In genomic region chr9:104777780-104778179, GRCm38 (mm10) we compare ENCODE assay signal across 25 mouse cellular contexts.
A peak's percentile ranks its signal among the peaks of the same experiment; 100 is the strongest.
DNase-seq lines count a peak whose midpoint lies in the region; ATAC-seq and TF ChIP-seq lines count a peak whose summit lies in the region.
"Had no signal": no experiment of that assay in that cellular context is flagged by ENCODE, and none has a peak within 500 bp of the region (broad histone marks: within the 10 kb centered on the region; RNA-seq: fewer than 3 reads in every experiment).

No protein-coding gene starts in this region.

- peaks cover 9% of the 10 kb centered on the region for H3K4me1 ChIP-seq in cortical plate, adult 2 months (ENCODE audit: control insufficient read depth, insufficient read depth, low read length)
- H3K4me1 ChIP-seq in hindbrain, embryonic 16.5 days (ENCODE audit: control insufficient read depth, insufficient read depth, low read depth, low read length), result no peaks in the 10 kb centered on the region
- H3K4me1 ChIP-seq: forebrain, embryonic 10.5 days; hindbrain, embryonic 10.5 days had no signal

- no peaks in the 10 kb centered on the region for H3K9me3 ChIP-seq in hindbrain, embryonic 16.5 days (ENCODE audit: control insufficient read depth, low read length)
- H3K9me3 ChIP-seq: forebrain, embryonic 10.5 days; hindbrain, embryonic 10.5 days; hindbrain, embryonic 13.5 days had no signal

- no peaks in the 10 kb centered on the region for H3K36me3 ChIP-seq in hindbrain, embryonic 16.5 days (ENCODE audit: control insufficient read depth, insufficient read depth, low read length)
- H3K36me3 ChIP-seq: forebrain, embryonic 10.5 days; hindbrain, embryonic 10.5 days; hindbrain, embryonic 13.5 days had no signal

- no peak for ATAC-seq in hindbrain, embryonic 16.5 days
- ATAC-seq: CD4-positive, CD25-positive, alpha-beta regulatory T cell, adult 4 months; forebrain, embryonic 14.5 days; hindbrain, postnatal 0 days; inflammation-experienced regulatory T-cells, adult 6 months had no signal

- H3K4me2 ChIP-seq in hindbrain, embryonic 16.5 days (ENCODE audit: low read length), result no peak overlapping the region
- H3K4me2 ChIP-seq: heart, embryonic 11.5 days; hindbrain, embryonic 13.5 days had no signal

- no peaks in the 10 kb centered on the region for H3K27me3 ChIP-seq in hindbrain, embryonic 16.5 days (replicated peaks; ENCODE audit: control insufficient read depth, insufficient read depth, low read length)
- H3K27me3 ChIP-seq: hindbrain, embryonic 13.5 days had no signal

- 45% methylated on average over 5 of the region's 5 CpGs for WGBS in hindbrain, embryonic 16.5 days

- no peak for TF ChIP-seq POLR2A in cortical plate, adult 2 months (IDR thresholded peaks at IDR 0.05; ENCODE audit: extremely low read depth, insufficient read depth, low read length)

- DNase-seq in layer of hippocampus, adult 11-12 months (ENCODE audit: low spot score), result peak; percentile 27
- DNase-seq in layer of hippocampus, postnatal 25 days (ENCODE audit: extremely low spot score in 1 of 2, low spot score in 1 of 2), result no peak
- no peak for DNase-seq in left cerebral cortex, adult 2 months (ENCODE audit: extremely low spot score in 1 of 2, low spot score in 2 of 2)
- no peak for DNase-seq in left cerebral cortex, adult 9 months (ENCODE audit: low spot score in 2 of 2)
- peak; percentile 46 for DNase-seq in telencephalon, adult 2 months (ENCODE audit: low read depth, low spot score)
- DNase-seq: adrenal gland, adult 2 months; adrenal gland, postnatal 14 days; cerebellum, adult 11-12 months; cerebellum, adult 8-10 months; cerebellum, postnatal 10 days; cerebellum, postnatal 36 days; gastrocnemius, adult 2 months; gastrocnemius, postnatal 14 days; heart, adult 11 months; heart, postnatal 36 days had no signal

- peak overlapping the region; percentile 59; the same call in 1 of the 2 replicates for H3K27ac ChIP-seq in left cerebral cortex, adult 2 months
- H3K27ac ChIP-seq in cortical plate, adult 2 months (ENCODE audit: insufficient read depth, low read length), result peak overlapping the region; percentile 43; the same call in 1 of the 2 replicates
- H3K27ac ChIP-seq in hindbrain, embryonic 16.5 days (ENCODE audit: low read depth, low read length), result no peak overlapping the region
- H3K27ac ChIP-seq: forebrain, embryonic 10.5 days; gastrocnemius, adult 2 months; hindbrain, embryonic 10.5 days; hindbrain, embryonic 13.5 days; hindbrain, postnatal 0 days had no signal

- H3K9ac ChIP-seq in hindbrain, embryonic 16.5 days (ENCODE audit: low read depth, low read length), result no peak overlapping the region
- H3K9ac ChIP-seq: hindbrain, embryonic 13.5 days had no signal

- TF ChIP-seq CTCF in left cerebral cortex, adult 2 months (IDR thresholded peaks at IDR 0.05), result no peak
- no peak for TF ChIP-seq CTCF in cortical plate, adult 2 months (IDR thresholded peaks at IDR 0.05; ENCODE audit: extremely low read depth, insufficient read depth, low read length)

- intact Hi-C loops in left cerebral cortex, adult 2 months (cut with DNase I), result loop anchor here (2.0 to 5.0 kb wide), 2 partner anchors 35 to 205 kb away; no protein-coding TSS in a partner anchor

- H3K4me3 ChIP-seq in left cerebral cortex, adult 2 months, result no peak overlapping the region
- no peak overlapping the region for H3K4me3 ChIP-seq in cortical plate, adult 2 months (ENCODE audit: insufficient read depth, low read length)
- H3K4me3 ChIP-seq in hindbrain, embryonic 16.5 days (ENCODE audit: low read length), result no peak overlapping the region
- H3K4me3 ChIP-seq: forebrain, embryonic 10.5 days; gastrocnemius, adult 2 months; hindbrain, embryonic 10.5 days; hindbrain, embryonic 13.5 days had no signal

Comparison
In these comparisons a context has a peak if more than half of its experiments do, and no peak if none do; other contexts are left out.
1. DNase-seq: peak in layer of hippocampus, adult 11-12 months (single experiment) and telencephalon, adult 2 months (single experiment); none in layer of hippocampus, postnatal 25 days (0 of 2), left cerebral cortex, adult 2 months (0 of 2) and left cerebral cortex, adult 9 months (0 of 2).